Mouse (Mus musculus) liver, postnatal 0 days (tissue): ENCODE data around the gene Ttc25.

ENCODE experiments used
- CTCF ChIP-seq: sonication (generic); IDR thresholded peaks from 2 replicates; pipeline ENCODE4 v1.5.1; 2016; ENCODE audit warnings: antibody characterized with exemption, low read depth
- EP300 ChIP-seq: IDR thresholded peaks from 2 replicates; pipeline ENCODE4 v1.6.1; 2016; ENCODE audit warnings: antibody characterized with exemption, low read depth, mild to moderate bottlenecking

DNA sequence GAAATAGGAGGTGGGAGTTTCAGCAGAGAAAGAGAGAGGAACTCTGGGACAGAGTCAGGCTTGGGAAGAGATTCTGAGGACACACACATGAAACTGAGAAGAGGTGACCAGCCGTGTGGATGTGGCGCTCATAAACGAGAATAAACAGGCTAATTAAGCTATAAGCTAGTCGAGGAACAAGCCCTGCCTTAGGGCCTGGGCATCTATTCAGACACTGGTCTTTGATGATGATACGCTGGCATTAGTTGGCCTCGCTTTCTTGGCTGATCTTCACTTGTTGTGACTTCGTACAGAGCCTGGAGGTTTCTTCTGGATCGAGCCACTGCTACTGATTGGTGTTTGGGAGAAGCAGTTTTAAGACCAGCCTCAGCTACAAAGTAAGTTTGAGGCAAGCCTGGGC, 39.4 kb upstream of the Ttc25 start:
- TF ChIP-seq EP300 (no peak), CTCF (no peak)
